Mouse (Mus musculus) heart, embryonic 14.5 days (tissue): Measurements from ENCODE around the gene Scd2. TPM values are rescaled to one million over a fixed set of nuclear protein-coding genes. Genes with fewer than 3 reads are reported as not detected.
A peak's percentile ranks its signal among the peaks of the same experiment; 100 is the strongest.

ENCODE experiments used
- ATAC-seq: fragments of 200-750 bp; cut with Nextera tagmentation; 2 replicates; pipeline ENCODE4 v1.8.0; 2017; ENCODE audit warnings: low read depth, moderate TSS enrichment; ENCODE audit not compliant: insufficient number of reproducible peaks, insufficient read depth, low FRiP score
- H3K27ac ChIP-seq, 2 experiments: fragments of 200-500 bp in 1 of 2; fragments of 300-500 bp in 1 of 2; sonication (generic) in 1 of 2; replicated peaks in 1 of 2; 2 replicates each; pipeline ENCODE4 v1.5.1; 2012 to 2014; ENCODE audit warnings: low read depth in 2 of 2, low read length in 2 of 2, control low read depth in 1 of 2, mild to moderate bottlenecking in 1 of 2, mixed read lengths in 1 of 2; ENCODE audit not compliant: control insufficient read depth in 1 of 2, insufficient read depth in 1 of 2
- H3K27me3 ChIP-seq: fragments of 300-500 bp; sonication (generic); 2 replicates; pipeline ENCODE4 v1.6.1; 2014; ENCODE audit warnings: mild to moderate bottlenecking, low read length, control low read depth; ENCODE audit not compliant: control insufficient read depth, insufficient read depth
- H3K36me3 ChIP-seq: fragments of 300-500 bp; sonication (generic); 2 replicates; pipeline ENCODE4 v1.6.1; 2014; ENCODE audit warnings: mild to moderate bottlenecking, control low read depth, low read length, mixed read lengths; ENCODE audit not compliant: control insufficient read depth, insufficient read depth
- H3K4me1 ChIP-seq, 2 experiments: fragments of 200-500 bp in 1 of 2; fragments of 300-500 bp in 1 of 2; sonication (generic) in 1 of 2; 2 replicates each; pipeline ENCODE4 v1.6.1; 2012 to 2014; ENCODE audit warnings: low read length in 2 of 2, control low read depth in 1 of 2, mixed read lengths in 1 of 2; ENCODE audit not compliant: control insufficient read depth in 2 of 2, insufficient read depth in 2 of 2
- H3K4me2 ChIP-seq: fragments of 300-500 bp; sonication (generic); 2 replicates; pipeline ENCODE4 v1.6.1; 2014; ENCODE audit warnings: mild to moderate bottlenecking, low read length
- H3K4me3 ChIP-seq, 2 experiments: fragments of 200-500 bp in 1 of 2; fragments of 300-500 bp in 1 of 2; sonication (generic) in 1 of 2; 2 replicates each; pipeline ENCODE4 v1.5.1; 2012 to 2014; ENCODE audit warnings: low read length in 2 of 2, mild to moderate bottlenecking in 2 of 2, control low read depth in 1 of 2, low read depth in 1 of 2, moderate library complexity in 1 of 2; ENCODE audit not compliant: control insufficient read depth in 1 of 2, insufficient read depth in 1 of 2
- H3K9ac ChIP-seq: fragments of 300-500 bp; sonication (generic); 2 replicates; pipeline ENCODE4 v1.6.1; 2014; ENCODE audit warnings: mild to moderate bottlenecking, low read length
- H3K9me3 ChIP-seq: fragments of 300-500 bp; sonication (generic); 2 replicates; pipeline ENCODE4 v1.6.1; 2016; ENCODE audit warnings: low read length, control low read depth; ENCODE audit not compliant: control insufficient read depth
- WGBS: fragments of 180-500 bp; shearing (Covaris S2); extraction: QIAGEN DNeasy Blood & Tissue Kit; methylation state at CpG from one replicate; pipeline ENCODE4 v1.1.7; 2014; 5-methylcytosine and 5-hydroxymethylcytosine counted together
- polyA plus RNA-seq: library from polyadenylated mRNA; unstranded; fragments of >200 nt; fragmentation: Nextera tagmentation; extraction: Ambion mirVana; gene quantifications from 2 replicates; pipeline ENCODE4 v1.2.1, GENCODE M21; 2014

The Scd2 gene
- polyA plus RNA-seq, 1 experiment from 2014 or later = 139 TPM

DNA sequence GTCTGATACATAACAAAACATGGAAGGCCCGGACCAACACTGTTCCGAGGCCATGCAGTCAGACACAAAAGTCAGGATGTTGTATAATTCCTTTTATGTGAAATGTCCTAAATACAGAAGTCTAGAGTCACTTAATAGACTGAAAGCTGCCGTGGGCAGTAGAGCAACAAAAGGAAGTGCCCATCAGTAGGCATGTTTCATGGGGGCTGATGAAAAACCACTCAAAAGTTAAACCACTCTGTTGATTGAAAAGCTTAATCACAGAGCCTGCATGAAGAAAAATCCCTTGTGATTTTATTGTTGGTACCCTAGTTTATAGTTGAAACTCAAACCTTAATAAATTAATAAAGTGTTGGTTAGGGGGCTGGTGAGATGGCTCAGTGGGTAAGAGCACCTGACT, 29.9 kb upstream of the Scd2 start:
- H3K27ac ChIP-seq = no peak overlapping the region
- no peaks in the 10 kb centered on the region for H3K9me3 ChIP-seq
- H3K27me3 ChIP-seq = no peaks in the 10 kb centered on the region
- H3K4me1 ChIP-seq = peaks cover 2 to 5% of the 10 kb centered on the region in 2 experiments; a peak in 3 of 4 replicates
- no peak overlapping the region for H3K9ac ChIP-seq
- no peaks in the 10 kb centered on the region for H3K36me3 ChIP-seq
- 84% methylated on average over 3 of the region's 3 CpGs for WGBS
- H3K4me3 ChIP-seq = no peak overlapping the region
- H3K4me2 ChIP-seq = no peak overlapping the region
- ATAC-seq = no peak

GRCm38 (mm10) chr19:44264226-44264625, 29.2 kb upstream of the Scd2 start:
- Histone ChIP-seq H3K9me3 (no peaks in the 10 kb centered on the region), H3K36me3 (no peaks in the 10 kb centered on the region), H3K4me3 (no peak overlapping the region), H3K9ac (no peak overlapping the region), H3K27me3 (no peaks in the 10 kb centered on the region), H3K4me1 (peaks cover 2 to 5% of the 10 kb centered on the region in 2 experiments; a peak in 3 of 4 replicates), H3K27ac (no peak overlapping the region), H3K4me2 (no peak overlapping the region)
- ATAC-seq = no peak
- WGBS = 65% methylated on average over 9 of the region's 9 CpGs

DNA sequence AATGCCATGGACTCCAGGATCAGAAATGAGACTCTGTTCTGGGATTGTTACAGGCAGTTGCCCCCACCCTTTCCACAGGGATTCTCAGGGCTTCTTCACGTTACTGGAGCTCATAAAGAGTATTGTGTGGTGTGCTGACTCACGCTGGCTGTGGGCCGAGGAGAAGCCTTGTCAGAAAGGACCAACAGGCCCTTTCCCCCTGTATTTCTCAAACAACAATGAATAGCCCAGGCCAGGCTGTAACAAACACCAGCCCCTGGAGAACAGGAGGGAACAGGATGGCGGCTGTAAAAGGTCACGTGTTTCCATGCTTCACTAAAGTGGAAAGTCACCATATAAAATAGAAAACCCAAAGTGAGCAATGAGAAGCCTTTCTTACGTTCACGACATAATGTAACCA, 28.2 kb upstream of the Scd2 start:
- no peak overlapping the region for H3K9ac ChIP-seq
- 64% methylated on average over 7 of the region's 7 CpGs for WGBS
- H3K9me3 ChIP-seq = no peaks in the 10 kb centered on the region
- no peak overlapping the region for H3K27ac ChIP-seq
- no peak overlapping the region for H3K4me2 ChIP-seq
- no peaks in the 10 kb centered on the region for H3K36me3 ChIP-seq
- ATAC-seq = no peak
- H3K27me3 ChIP-seq = no peaks in the 10 kb centered on the region
- no peak overlapping the region for H3K4me3 ChIP-seq
- H3K4me1 ChIP-seq = peaks cover 2 to 5% of the 10 kb centered on the region in 2 experiments; a peak in 3 of 4 replicates

- 55% methylated on average over 5 of the region's 5 CpGs for WGBS
- no peak for ATAC-seq
- Histone ChIP-seq H3K36me3 (no peaks in the 10 kb centered on the region), H3K27ac (no peak overlapping the region), H3K4me1 (peaks cover 2 to 5% of the 10 kb centered on the region in 2 experiments; a peak in 3 of 4 replicates), H3K4me2 (peak overlapping the region; percentile 83; the same call in 1 of the 2 replicates), H3K9me3 (no peaks in the 10 kb centered on the region), H3K4me3 (no peak overlapping the region), H3K27me3 (no peaks in the 10 kb centered on the region), H3K9ac (no peak overlapping the region)
These were observed 27.6 kb upstream of the Scd2 start for GRCm38 (mm10) chr19:44265911-44266337.

- H3K4me2 ChIP-seq = peak overlapping the region; percentile 83
- H3K9me3 ChIP-seq = no peaks in the 10 kb centered on the region
- H3K36me3 ChIP-seq = no peaks in the 10 kb centered on the region
- H3K4me1 ChIP-seq = peaks cover 2 to 5% of the 10 kb centered on the region in 2 experiments; a peak in 3 of 4 replicates
- peak overlapping the region; percentile 53 to 61 for H3K4me3 ChIP-seq
- no peaks in the 10 kb centered on the region for H3K27me3 ChIP-seq
- H3K9ac ChIP-seq = peak overlapping the region; percentile 79; the same call in 1 of the 2 replicates
- no peak for ATAC-seq
- 8% methylated on average over 6 of the region's 6 CpGs for WGBS
- H3K27ac ChIP-seq = peak overlapping the region; percentile 50 to 97; a peak in 2 of 4 replicates
These were observed 27.0 kb upstream of the Scd2 start for GRCm38 (mm10) chr19:44266458-44266823.

DNA sequence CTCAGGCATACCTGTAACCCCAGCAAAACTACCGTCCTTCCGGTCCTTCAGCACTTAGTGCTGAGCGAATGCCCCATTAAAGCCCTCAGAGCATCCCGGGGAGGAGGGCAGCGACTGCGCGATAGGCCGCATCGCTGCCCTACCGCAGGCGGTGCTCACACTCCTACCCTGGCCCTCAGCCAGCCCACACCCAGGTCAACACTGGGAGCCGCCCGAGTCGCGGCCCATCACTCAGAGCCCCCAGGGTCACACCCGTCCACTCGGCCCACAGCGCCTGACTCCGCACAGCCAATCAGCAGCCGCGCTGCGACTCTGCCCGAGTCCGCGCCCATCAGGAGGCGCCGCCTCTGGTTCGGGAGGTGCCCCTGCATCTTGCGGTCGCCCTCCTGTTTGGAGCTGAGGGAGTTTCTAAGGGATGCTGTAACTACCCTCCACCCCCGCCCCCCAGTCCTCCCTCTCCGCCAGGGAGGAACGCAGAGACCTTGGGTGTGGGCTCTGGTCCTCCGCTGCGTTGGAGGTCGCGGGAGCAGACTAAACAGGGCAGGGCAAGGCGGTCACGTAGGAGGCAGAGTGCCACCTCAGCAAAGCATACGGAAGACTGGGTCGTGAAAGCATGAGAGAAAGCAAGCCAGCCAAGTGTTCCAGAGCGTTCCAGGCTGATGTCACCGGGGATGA, 26.5 kb upstream of the Scd2 start:
- ATAC-seq = peak; percentile 99
- 0% methylated on average over 43 of the region's 43 CpGs for WGBS

GRCm38 (mm10) chr19:44267499-44268002, 25.9 kb upstream of the Scd2 start:
- Histone ChIP-seq H3K36me3 (no peaks in the 10 kb centered on the region), H3K9me3 (no peaks in the 10 kb centered on the region), H3K27ac (peak overlapping the region; percentile 89 to 97), H3K9ac (peak overlapping the region; percentile 79), H3K4me1 (peaks cover 2 to 5% of the 10 kb centered on the region in 2 experiments; a peak in 3 of 4 replicates), H3K4me3 (peak overlapping the region; percentile 53 to 61), H3K4me2 (peak overlapping the region; percentile 83), H3K27me3 (no peaks in the 10 kb centered on the region)
- no peak for ATAC-seq
- WGBS = 12% methylated on average over 18 of the region's 18 CpGs

More for the DNA sequence above, 26.5 kb upstream of the Scd2 start:
- H3K9ac ChIP-seq = peak overlapping the region; percentile 79
- H3K4me3 ChIP-seq = peak overlapping the region; percentile 53 to 61
- H3K4me2 ChIP-seq = peak overlapping the region; percentile 83
- H3K36me3 ChIP-seq = no peaks in the 10 kb centered on the region
- H3K27ac ChIP-seq = peak overlapping the region; percentile 89 to 97
- peaks cover 2 to 5% of the 10 kb centered on the region in 2 experiments; a peak in 3 of 4 replicates for H3K4me1 ChIP-seq
- no peaks in the 10 kb centered on the region for H3K27me3 ChIP-seq
- H3K9me3 ChIP-seq = no peaks in the 10 kb centered on the region
